Mouse (Mus musculus) small intestine, adult 2 months (tissue): ENCODE data around the gene Tchh. TPM values are rescaled to one million over a fixed set of nuclear protein-coding genes. Genes with fewer than 3 reads are reported as not detected.
A peak's percentile ranks its signal among the peaks of the same experiment; 100 is the strongest.
"Not testable (repeated sequence)": the region's sequence is repeated elsewhere in the genome, so short reads cannot be mapped to it uniquely, and the experiment has no call there.

Experiments
- H3K27ac ChIP-seq: fragments of 200-500 bp; 2 replicates; pipeline ENCODE4 v1.5.1; 2012; ENCODE audit warnings: low read depth, low read length, control low read depth, inconsistent platforms; ENCODE audit not compliant: insufficient read depth
- H3K27me3 ChIP-seq: fragments of 200-500 bp; 2 replicates; pipeline ENCODE4 v1.6.1; 2012; ENCODE audit warnings: mild to moderate bottlenecking, moderate library complexity, low read length, inconsistent platforms; ENCODE audit not compliant: control insufficient read depth, insufficient read depth
- H3K36me3 ChIP-seq: fragments of 200-500 bp; 2 replicates; pipeline ENCODE4 v1.6.1; 2012; ENCODE audit warnings: mild to moderate bottlenecking, low read length, control low read depth, inconsistent platforms; ENCODE audit not compliant: control insufficient read depth, insufficient read depth
- H3K4me1 ChIP-seq: fragments of 200-500 bp; 2 replicates; pipeline ENCODE4 v1.6.1; 2012; ENCODE audit warnings: low read length, inconsistent platforms, mixed read lengths; ENCODE audit not compliant: control insufficient read depth, insufficient read depth, insufficient read length
- H3K4me3 ChIP-seq: fragments of 200-500 bp; 2 replicates; pipeline ENCODE4 v1.5.1; 2012; ENCODE audit warnings: low read depth, mild to moderate bottlenecking, control low read depth, inconsistent platforms, low read length, moderate library complexity
- CTCF ChIP-seq: fragments of 200-500 bp; IDR thresholded peaks from 2 replicates; pipeline ENCODE4 v1.5.1; 2012; ENCODE audit warnings: low read depth, mild to moderate bottlenecking, control low read depth, inconsistent platforms, low read length, moderate library complexity, mixed read lengths; ENCODE audit not compliant: insufficient replicate concordance, insufficient read length; ENCODE audit errors: extremely low read depth
- POLR2A ChIP-seq: fragments of 200-500 bp; IDR thresholded peaks from 2 replicates; pipeline ENCODE4 v1.6.1; 2012; ENCODE audit warnings: low read depth, mild to moderate bottlenecking, control low read depth, inconsistent platforms, low read length, moderate library complexity
- WGBS: fragments of 180-500 bp; shearing (Covaris S2); methylation state at CpG from one replicate; pipeline ENCODE4 v1.1.7; 2018; 5-methylcytosine and 5-hydroxymethylcytosine counted together
- polyA plus RNA-seq: library from polyadenylated mRNA; depleted of rRNA; stranded (reverse); fragments of >200 nt; gene quantifications from 2 replicates; pipeline ENCODE4 v1.2.3, GENCODE M21; 2012

Tchh gene
- polyA plus RNA-seq, 1 experiment: not detected

DNA sequence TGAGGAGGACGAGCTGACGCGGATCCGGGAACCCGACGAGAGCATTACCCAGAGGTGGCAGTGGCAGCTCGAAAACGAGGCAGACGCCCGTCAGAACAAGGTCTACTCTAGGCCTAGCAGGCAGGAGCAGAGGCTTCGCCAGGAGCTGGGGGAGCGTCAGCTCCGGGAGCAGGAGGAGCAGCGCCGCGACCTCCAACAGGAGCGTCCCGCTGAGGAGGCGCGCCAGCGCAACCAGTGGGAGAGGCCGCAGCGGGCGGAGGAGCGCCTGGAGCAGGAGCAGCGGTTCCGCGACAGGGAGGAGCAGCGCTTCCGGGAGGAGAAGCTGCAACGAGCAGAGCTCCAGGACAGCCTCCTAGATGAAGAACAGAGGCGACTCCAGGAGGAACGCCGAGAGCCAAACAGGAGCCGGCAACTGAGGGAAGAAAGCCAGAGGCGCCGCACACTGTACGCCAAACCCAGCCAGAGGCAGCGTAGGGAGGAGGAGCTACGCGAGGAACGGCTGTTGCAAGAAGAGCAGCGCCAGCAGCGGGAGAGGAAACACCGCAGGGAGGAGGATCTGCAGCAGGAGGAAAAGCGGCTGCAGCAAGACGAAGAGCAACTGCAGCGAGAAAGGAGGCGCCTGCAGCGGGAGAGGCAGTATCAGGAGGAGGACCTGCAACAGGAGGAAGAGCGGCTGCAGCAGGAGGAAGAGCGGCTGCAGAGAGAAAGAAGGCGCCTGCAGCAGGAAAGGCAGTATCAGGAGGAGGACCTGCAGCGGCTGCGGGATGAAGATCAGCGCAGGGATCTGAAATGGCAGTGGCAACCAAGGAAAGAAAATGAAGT is 2.4 kb downstream of the Tchh start:
- TF ChIP-seq CTCF (no peak), POLR2A (no peak)
- Histone ChIP-seq H3K4me1 (peaks cover 19% of the 10 kb centered on the region), H3K27me3 (peaks cover 42% of the 10 kb centered on the region), H3K36me3 (no peaks in the 10 kb centered on the region), H3K27ac (no peak overlapping the region), H3K4me3 (peak overlapping the region; percentile 64)
- WGBS: under 1% methylated on average over 56 of the region's 56 CpGs

DNA sequence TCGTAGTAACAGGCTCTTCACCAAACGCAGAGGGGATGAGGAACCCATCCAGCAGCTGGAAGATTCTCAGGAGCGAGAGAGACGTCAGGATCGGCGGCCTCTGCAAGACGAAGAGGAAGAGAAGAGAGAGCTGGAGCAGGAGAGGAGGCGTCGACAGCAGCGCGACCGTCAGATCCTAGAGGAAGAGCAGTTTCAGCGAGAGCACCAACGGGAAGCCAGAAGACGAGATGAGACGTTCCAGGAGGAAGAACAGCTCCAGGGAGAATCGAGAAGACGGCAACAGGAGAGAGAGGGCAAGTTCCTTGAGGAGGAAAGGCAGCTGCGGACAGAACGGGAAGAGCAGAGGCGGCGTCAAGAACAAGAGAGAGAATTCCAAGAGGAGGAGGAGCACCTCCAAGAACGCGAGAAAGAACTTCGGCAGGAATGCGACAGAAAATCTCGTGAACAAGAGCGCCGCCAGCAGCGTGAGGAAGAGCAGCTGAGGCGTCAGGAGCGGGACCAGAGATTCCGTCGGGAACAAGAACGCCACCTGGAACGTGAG is 3.1 kb downstream of the Tchh start:
- H3K36me3 ChIP-seq: no peaks in the 10 kb centered on the region
- H3K4me3 ChIP-seq: peak overlapping the region; percentile 64
- TF ChIP-seq POLR2A (no peak), CTCF (no peak)
- under 1% methylated on average over 36 of the region's 36 CpGs for WGBS
- peaks cover 42% of the 10 kb centered on the region for H3K27me3 ChIP-seq
- H3K27ac ChIP-seq: no peak overlapping the region
- peaks cover 19% of the 10 kb centered on the region for H3K4me1 ChIP-seq

DNA sequence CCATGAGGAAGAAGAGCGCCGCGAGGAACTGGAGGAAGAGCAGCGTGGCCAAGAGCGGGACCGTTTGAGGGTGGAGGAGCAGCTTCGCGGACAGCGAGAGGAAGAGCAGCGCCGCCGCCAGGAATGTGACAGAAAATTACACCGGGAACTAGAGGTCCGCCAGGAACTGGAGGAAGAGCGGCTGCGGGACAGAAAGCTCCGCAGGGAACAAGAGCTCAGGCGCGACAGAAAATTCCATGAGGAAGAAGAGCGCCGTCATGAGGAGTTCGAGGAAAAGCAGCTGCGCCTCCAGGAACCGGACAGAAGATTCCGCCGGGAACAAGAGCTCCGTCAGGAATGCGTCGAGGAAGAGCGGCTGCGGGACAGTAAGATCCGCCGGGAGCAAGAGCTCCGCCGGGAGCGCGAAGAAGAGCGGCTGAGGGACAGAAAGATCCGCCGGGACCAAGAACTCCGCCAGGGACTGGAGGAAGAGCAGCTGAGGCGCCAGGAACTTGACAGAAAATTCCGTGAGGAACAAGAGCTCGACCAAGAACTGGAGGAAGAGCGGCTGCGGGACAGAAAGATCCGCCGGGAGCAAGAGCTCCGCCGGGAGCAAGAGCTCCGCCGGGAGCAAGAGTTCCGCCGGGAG is 4.1 kb downstream of the Tchh start:
- Histone ChIP-seq H3K27me3 (peaks cover 38% of the 10 kb centered on the region), H3K4me3 (peak overlapping the region; percentile 64), H3K4me1 (peaks cover 19% of the 10 kb centered on the region), H3K36me3 (no peaks in the 10 kb centered on the region), H3K27ac (no peak overlapping the region)
- TF ChIP-seq CTCF (no peak), POLR2A (no peak)
- WGBS: under 1% methylated on average over 54 of the region's 54 CpGs

DNA sequence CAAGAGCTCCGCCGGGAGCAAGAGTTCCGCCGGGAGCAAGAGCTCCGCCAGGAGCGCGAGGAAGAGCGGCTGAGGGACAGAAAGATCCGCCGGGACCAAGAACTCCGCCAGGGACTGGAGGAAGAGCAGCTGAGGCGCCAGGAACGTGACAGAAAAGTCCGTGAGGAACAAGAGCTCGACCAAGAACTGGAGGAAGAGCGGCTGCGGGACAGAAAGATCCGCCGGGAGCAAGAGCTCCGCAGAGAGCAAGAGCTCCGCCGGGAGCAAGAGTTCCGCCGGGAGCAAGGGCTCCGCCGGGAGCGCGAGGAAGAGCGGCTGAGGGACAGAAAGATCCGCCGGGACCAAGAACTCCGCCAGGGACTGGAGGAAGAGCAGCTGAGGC is 4.6 kb downstream of the Tchh start:
- peak overlapping the region; percentile 64 for H3K4me3 ChIP-seq
- 2% methylated on average over 32 of the region's 32 CpGs for WGBS
- not testable (repeated sequence) for H3K27ac ChIP-seq

DNA sequence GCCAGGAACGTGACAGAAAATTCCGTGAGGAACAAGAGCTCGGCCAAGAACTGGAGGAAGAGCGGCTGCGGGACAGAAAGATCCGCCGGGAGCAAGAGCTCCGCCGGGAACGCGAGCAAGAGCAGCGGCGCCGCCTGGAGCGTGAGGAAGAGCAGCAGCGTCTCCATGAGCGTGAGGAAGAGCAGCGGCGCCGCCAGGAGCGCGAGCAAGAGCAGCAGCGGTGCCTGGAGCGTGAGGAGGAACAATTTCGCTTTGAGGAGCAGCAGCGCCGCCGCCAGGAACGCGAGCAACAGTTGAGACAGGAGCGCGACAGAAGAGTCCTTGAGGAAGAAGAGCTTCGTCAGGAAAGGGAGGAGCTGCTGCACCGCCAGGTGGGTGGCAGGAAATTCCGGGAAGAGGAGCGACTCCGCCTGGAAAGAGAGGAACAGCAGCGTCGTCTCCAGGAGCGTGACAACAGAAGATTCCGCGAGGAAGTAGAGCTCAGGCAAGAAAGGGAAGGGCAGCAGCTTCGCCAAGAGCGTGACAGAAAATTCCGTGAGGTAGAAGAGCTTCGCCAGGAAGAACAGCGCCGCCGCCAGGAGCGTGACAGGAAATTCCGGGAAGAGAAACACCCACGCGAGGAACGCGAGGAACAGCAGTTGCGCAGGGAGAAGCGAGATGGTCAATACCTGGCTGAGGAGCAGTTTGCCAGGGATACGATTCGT is 5.2 kb downstream of the Tchh start:
- Histone ChIP-seq H3K27me3 (peaks cover 39% of the 10 kb centered on the region), H3K27ac (no peak overlapping the region), H3K36me3 (no peaks in the 10 kb centered on the region), H3K4me3 (peak overlapping the region; percentile 64), H3K4me1 (peaks cover 19% of the 10 kb centered on the region)
- TF ChIP-seq POLR2A (no peak), CTCF (peak; percentile 18; the same call in 1 of the 2 replicates)
- WGBS: under 1% methylated on average over 59 of the region's 59 CpGs

More for the DNA sequence above, 4.6 kb downstream of the Tchh start:
- H3K36me3 ChIP-seq: not testable (repeated sequence)
- H3K27me3 ChIP-seq: peaks cover 39% of the 10 kb centered on the region
- H3K4me1 ChIP-seq: peaks cover 19% of the 10 kb centered on the region

DNA sequence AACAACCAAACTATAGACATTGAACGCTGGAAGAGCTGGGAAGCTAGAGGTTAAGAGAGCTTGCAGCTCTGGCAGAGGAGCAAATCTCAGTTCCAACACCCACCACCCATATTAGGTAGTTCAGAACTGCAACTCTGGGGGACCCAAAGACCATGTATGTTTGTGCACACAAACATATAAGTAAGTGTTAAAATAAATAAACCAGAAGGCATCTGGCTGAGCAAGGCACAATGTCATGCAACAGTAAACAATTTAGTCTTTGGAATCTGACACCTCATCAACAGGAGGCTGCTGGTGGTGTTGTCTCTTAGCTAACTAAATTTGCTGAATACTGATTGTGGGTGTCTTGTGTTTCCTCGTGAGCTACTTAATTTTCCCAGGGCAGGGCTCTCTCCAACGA is 24.4 kb downstream of the Tchh start:
- Histone ChIP-seq H3K4me3 (no peak overlapping the region), H3K27me3 (no peaks in the 10 kb centered on the region), H3K27ac (no peak overlapping the region), H3K36me3 (no peaks in the 10 kb centered on the region), H3K4me1 (no peaks in the 10 kb centered on the region)
- TF ChIP-seq POLR2A: no peak
- WGBS: 53% methylated on average over 3 of the region's 3 CpGs

DNA sequence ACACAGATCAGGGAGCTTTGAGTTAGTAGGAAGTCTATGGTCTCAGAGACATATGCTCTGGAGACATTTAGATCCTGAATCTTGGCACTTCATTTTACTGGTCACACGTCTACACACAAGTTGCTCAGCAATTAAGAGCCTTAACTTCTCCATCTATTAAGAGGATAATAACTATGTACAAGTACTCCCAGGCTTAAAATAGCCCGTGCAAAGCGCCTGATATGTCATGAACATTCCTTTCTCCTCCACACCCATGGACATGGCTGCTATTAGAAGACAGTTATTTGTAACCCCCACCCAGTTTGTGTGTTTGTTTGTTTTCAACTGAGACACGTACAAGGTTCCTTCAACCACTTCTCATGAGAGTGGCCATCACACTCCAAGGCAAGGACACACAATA is 25.0 kb downstream of the Tchh start:
- Histone ChIP-seq H3K4me3 (no peak overlapping the region), H3K27ac (no peak overlapping the region), H3K27me3 (no peaks in the 10 kb centered on the region), H3K36me3 (no peaks in the 10 kb centered on the region), H3K4me1 (no peaks in the 10 kb centered on the region)
- 76% methylated on average over 4 of the region's 4 CpGs for WGBS
- TF ChIP-seq CTCF (no peak), POLR2A (no peak)
